ENCODE assay signal across 8 mouse cellular contexts in genomic region chr6:125097346-125097689, GRCm38 (mm10). TPM values are rescaled to one million over a fixed set of nuclear protein-coding genes. Genes with fewer than 3 reads are reported as not detected.
A peak's percentile ranks its signal among the peaks of the same experiment; 100 is the strongest.
DNase-seq lines count a peak whose midpoint lies in the region; ATAC-seq lines count a peak whose summit lies in the region.

No protein-coding gene starts in this region.

- H3K9me3 ChIP-seq in embryonic facial prominence, embryonic 14.5 days (ENCODE audit: control insufficient read depth, low read length): no peaks in the 10 kb centered on the region
- no peaks in the 10 kb centered on the region for H3K9me3 ChIP-seq in limb, embryonic 13.5 days
- H3K9me3 ChIP-seq in stomach, embryonic 15.5 days: no peaks in the 10 kb centered on the region

- H3K27me3 ChIP-seq in embryonic facial prominence, embryonic 14.5 days (replicated peaks; ENCODE audit: control insufficient read depth, insufficient read depth, low read length): no peaks in the 10 kb centered on the region
- no peaks in the 10 kb centered on the region for H3K27me3 ChIP-seq in limb, embryonic 13.5 days
- no peaks in the 10 kb centered on the region for H3K27me3 ChIP-seq in stomach, embryonic 15.5 days (replicated peaks)

- peak overlapping the region; percentile 71 for H3K4me3 ChIP-seq in embryonic facial prominence, embryonic 14.5 days (ENCODE audit: low read depth, low read length)
- peak overlapping the region; percentile 91 for H3K4me3 ChIP-seq in limb, embryonic 13.5 days
- peak overlapping the region; percentile 82 for H3K4me3 ChIP-seq in stomach, embryonic 15.5 days (replicated peaks)

- DNase-seq in cerebellum, adult 18-20 months: peak; percentile 52 to 56
- DNase-seq in left cerebral cortex, adult 8-10 months (ENCODE audit: low spot score in 2 of 2): peak; percentile 37 to 53
- DNase-seq in left cerebral cortex, postnatal 4 days: no peak
- peak; percentile 40 for DNase-seq in embryonic facial prominence, embryonic 14.5 days (ENCODE audit: low spot score)
- DNase-seq in adrenal gland, adult 18-20 months (ENCODE audit: low spot score in 2 of 2): no peak

- intact Hi-C loops in left cerebral cortex, postnatal 4 days (cut with DNase I): no loop called here

- H3K36me3 ChIP-seq in embryonic facial prominence, embryonic 14.5 days (ENCODE audit: control insufficient read depth, insufficient read depth, low read length): peaks cover 39% of the 10 kb centered on the region
- H3K36me3 ChIP-seq in limb, embryonic 13.5 days: peaks cover 45% of the 10 kb centered on the region
- H3K36me3 ChIP-seq in stomach, embryonic 15.5 days: peaks cover 24% of the 10 kb centered on the region

- H3K4me1 ChIP-seq in embryonic facial prominence, embryonic 14.5 days (ENCODE audit: control insufficient read depth, insufficient read depth, low read length): peaks cover 22% of the 10 kb centered on the region
- peaks cover 39% of the 10 kb centered on the region for H3K4me1 ChIP-seq in limb, embryonic 13.5 days
- H3K4me1 ChIP-seq in stomach, embryonic 15.5 days: peaks cover 32% of the 10 kb centered on the region

- H3K4me2 ChIP-seq in embryonic facial prominence, embryonic 14.5 days (ENCODE audit: low read depth, low read length): peak overlapping the region; percentile 84
- H3K4me2 ChIP-seq in limb, embryonic 13.5 days (replicated peaks): peak overlapping the region; percentile 95
- H3K4me2 ChIP-seq in stomach, embryonic 15.5 days: peak overlapping the region; percentile 80

- 0% methylated on average over 12 of the region's 12 CpGs for WGBS in embryonic facial prominence, embryonic 14.5 days
- WGBS in limb, embryonic 13.5 days: 1% methylated on average over 12 of the region's 12 CpGs
- WGBS in stomach, embryonic 15.5 days: 1% methylated on average over 12 of the region's 12 CpGs

- no peak for ATAC-seq in cerebellum, adult (ENCODE audit: insufficient number of reproducible peaks, low FRiP score, low TSS enrichment)
- peak; percentile 7 for ATAC-seq in embryonic facial prominence, embryonic 14.5 days (ENCODE audit: low read depth)
- no peak for ATAC-seq in limb, embryonic 13.5 days (ENCODE audit: low FRiP score, low read depth)
- no peak for ATAC-seq in stomach, embryonic 15.5 days (ENCODE audit: insufficient read depth, low FRiP score, low read depth)

- peak overlapping the region; percentile 88 for H3K9ac ChIP-seq in embryonic facial prominence, embryonic 14.5 days (ENCODE audit: low read depth, low read length)
- H3K9ac ChIP-seq in limb, embryonic 13.5 days: peak overlapping the region; percentile 96
- H3K9ac ChIP-seq in stomach, embryonic 15.5 days: peak overlapping the region; percentile 87

- peak overlapping the region; percentile 94 for H3K27ac ChIP-seq in embryonic facial prominence, embryonic 14.5 days (replicated peaks; ENCODE audit: low read depth, low read length)
- H3K27ac ChIP-seq in limb, embryonic 13.5 days: peak overlapping the region; percentile 96; the same call in 1 of the 2 replicates
- H3K27ac ChIP-seq in stomach, embryonic 15.5 days: peak overlapping the region; percentile 92

RNA-seq across cellular contexts. Expression of gene Chd4, which starts 1.5 kb away (rescaled TPM):
- 100 to 1,000 TPM; 161 to 176 (median 173) TPM for total RNA-seq in left cerebral cortex, adult 8-10 months (2022)
- total RNA-seq in left cerebral cortex, postnatal 4 days (2021): 100 to 1,000 TPM; 173 to 175 TPM
- 70.1 and 73.5 TPM in 2 replicates for polyA plus RNA-seq in embryonic facial prominence, embryonic 14.5 days (2014; fragmentation: Nextera tagmentation; extraction: Ambion mirVana)
- 86.8 and 93.4 TPM in 2 replicates for polyA plus RNA-seq in limb, embryonic 13.5 days (2015; fragmentation: Nextera tagmentation; extraction: Ambion mirVana)
- 58.6 and 62.3 TPM in 2 replicates for polyA plus RNA-seq in stomach, embryonic 15.5 days (2015; fragmentation: Nextera tagmentation; extraction: Ambion mirVana)
- 100 to 1,000 TPM; 150 to 190 TPM for total RNA-seq in adrenal gland, adult 18-20 months (2021)

RNA-seq across cellular contexts. Expression of gene Lpar5, which starts 29.6 kb away (rescaled TPM):
- 1 to 10 TPM in 2 of 4 experiments, under 1 TPM in 2; 0.44 to 1.9 (median 0.82) TPM for total RNA-seq in left cerebral cortex, adult 8-10 months (2022)
- total RNA-seq in left cerebral cortex, postnatal 4 days (2021): 1 to 10 TPM; 1.3 TPM
- 1.1 and 1.4 TPM in 2 replicates for polyA plus RNA-seq in embryonic facial prominence, embryonic 14.5 days (2014; fragmentation: Nextera tagmentation; extraction: Ambion mirVana)
- polyA plus RNA-seq in limb, embryonic 13.5 days (2015; fragmentation: Nextera tagmentation; extraction: Ambion mirVana): 0.45 and 0.80 TPM in 2 replicates
- polyA plus RNA-seq in stomach, embryonic 15.5 days (2015; fragmentation: Nextera tagmentation; extraction: Ambion mirVana): 4.6 and 5.0 TPM in 2 replicates
- total RNA-seq in adrenal gland, adult 18-20 months (2021): under 1 TPM; 0.40 to 0.93 TPM

RNA-seq across cellular contexts. Expression of gene Nop2, which starts 34.4 kb away (rescaled TPM):
- total RNA-seq in left cerebral cortex, adult 8-10 months (2022): 10 to 100 TPM; 25.4 to 28.2 (median 27.2) TPM
- total RNA-seq in left cerebral cortex, postnatal 4 days (2021): 10 to 100 TPM; 43.0 to 44.5 TPM
- polyA plus RNA-seq in embryonic facial prominence, embryonic 14.5 days (2014; fragmentation: Nextera tagmentation; extraction: Ambion mirVana): 56.4 and 60.4 TPM in 2 replicates
- 65.6 and 67.1 TPM in 2 replicates for polyA plus RNA-seq in limb, embryonic 13.5 days (2015; fragmentation: Nextera tagmentation; extraction: Ambion mirVana)
- polyA plus RNA-seq in stomach, embryonic 15.5 days (2015; fragmentation: Nextera tagmentation; extraction: Ambion mirVana): 55.6 and 60.1 TPM in 2 replicates
- total RNA-seq in adrenal gland, adult 18-20 months (2021): 10 to 100 TPM; 51.6 to 61.3 TPM

RNA-seq across cellular contexts. Expression of gene Iffo1, which starts 47.7 kb away (rescaled TPM):
- total RNA-seq in left cerebral cortex, adult 8-10 months (2022): 10 to 100 TPM; 62.0 to 68.5 (median 66.4) TPM
- total RNA-seq in left cerebral cortex, postnatal 4 days (2021): 10 to 100 TPM; 27.0 to 28.3 TPM
- 37.9 and 43.7 TPM in 2 replicates for polyA plus RNA-seq in embryonic facial prominence, embryonic 14.5 days (2014; fragmentation: Nextera tagmentation; extraction: Ambion mirVana)
- 31.5 and 33.1 TPM in 2 replicates for polyA plus RNA-seq in limb, embryonic 13.5 days (2015; fragmentation: Nextera tagmentation; extraction: Ambion mirVana)
- 8.2 and 9.0 TPM in 2 replicates for polyA plus RNA-seq in stomach, embryonic 15.5 days (2015; fragmentation: Nextera tagmentation; extraction: Ambion mirVana)
- 10 to 100 TPM; 19.4 to 20.4 TPM for total RNA-seq in adrenal gland, adult 18-20 months (2021)

RNA-seq across cellular contexts. Expression of gene Acrbp, which starts 47.8 kb away (rescaled TPM):
- total RNA-seq in left cerebral cortex, adult 8-10 months (2022): 10 to 100 TPM in 2 of 4 experiments, 1 to 10 TPM in 2; 8.6 to 12.1 (median 10.1) TPM
- total RNA-seq in left cerebral cortex, postnatal 4 days (2021): 10 to 100 TPM; 11.7 to 13.0 TPM
- polyA plus RNA-seq in embryonic facial prominence, embryonic 14.5 days (2014; fragmentation: Nextera tagmentation; extraction: Ambion mirVana): 8.3 and 9.9 TPM in 2 replicates
- 16.5 and 19.2 TPM in 2 replicates for polyA plus RNA-seq in limb, embryonic 13.5 days (2015; fragmentation: Nextera tagmentation; extraction: Ambion mirVana)
- 9.9 and 11.8 TPM in 2 replicates for polyA plus RNA-seq in stomach, embryonic 15.5 days (2015; fragmentation: Nextera tagmentation; extraction: Ambion mirVana)
- 1 to 10 TPM; 7.8 to 9.6 TPM for total RNA-seq in adrenal gland, adult 18-20 months (2021)

Comparison
In these comparisons a context has a peak if more than half of its experiments do, and no peak if none do; other contexts are left out.
1. DNase-seq: peak in cerebellum, adult 18-20 months (2 of 2), left cerebral cortex, adult 8-10 months (2 of 2) and embryonic facial prominence, embryonic 14.5 days (single experiment); none in left cerebral cortex, postnatal 4 days (single experiment) and adrenal gland, adult 18-20 months (0 of 2).
2. Peak in every context shown above with its lines, with median percentiles within 50 percentile points of each other: H3K27ac ChIP-seq, H3K4me2 ChIP-seq, H3K4me3 ChIP-seq and H3K9ac ChIP-seq.